Mouse (Mus musculus): Measurements from ENCODE around the gene Numbl. TPM values are rescaled to one million over a fixed set of nuclear protein-coding genes. Genes with fewer than 3 reads are reported as not detected.

Gene Numbl
- polyA plus RNA-seq, 2 experiments from 2014 or later: not detected

GRCm38 (mm10) chr7:27298033-27298610 lies 39.9 kb downstream of the Numbl start:
- ATAC-seq: no peak

DNA sequence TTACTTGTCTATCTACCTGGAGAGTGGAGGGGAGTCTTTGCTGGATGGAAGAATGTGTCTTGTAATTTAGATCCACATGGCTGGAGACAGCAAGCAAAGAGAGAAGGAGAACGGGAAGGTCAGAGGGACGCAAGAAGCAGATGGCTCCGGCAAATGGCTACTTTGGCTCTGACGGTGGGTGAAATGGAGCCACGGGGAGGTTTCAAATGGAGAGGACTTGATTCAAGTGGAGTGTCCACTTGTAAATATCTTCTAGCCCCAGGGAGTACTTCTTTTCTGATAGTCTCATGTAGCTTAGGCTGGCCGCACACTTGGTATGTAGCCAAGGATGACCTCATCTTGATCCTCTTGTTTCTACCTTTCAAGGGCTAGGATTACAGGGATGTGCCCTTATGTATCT lies 40.6 kb downstream of the Numbl start:
- no peak for ATAC-seq

DNA sequence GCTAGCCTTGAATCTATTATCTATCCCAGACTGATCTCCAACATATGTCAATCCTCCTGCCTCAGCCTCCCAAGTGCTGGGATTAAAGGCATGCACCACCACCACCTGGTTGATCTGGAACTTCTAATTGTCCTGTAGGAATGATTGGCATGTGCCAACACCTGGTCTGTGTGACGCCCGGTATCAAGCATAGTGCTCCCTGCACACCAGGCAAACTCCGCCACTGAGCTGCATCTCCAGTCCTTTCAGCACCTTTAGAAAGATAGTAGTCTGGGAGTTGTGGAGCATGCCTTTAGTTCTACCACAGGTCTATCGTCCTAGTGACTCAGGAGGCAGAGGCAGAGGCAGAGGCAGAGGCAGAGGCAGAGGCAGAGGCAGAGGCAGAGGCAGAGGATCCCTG lies 42.1 kb downstream of the Numbl start:
- no peak for ATAC-seq

DNA sequence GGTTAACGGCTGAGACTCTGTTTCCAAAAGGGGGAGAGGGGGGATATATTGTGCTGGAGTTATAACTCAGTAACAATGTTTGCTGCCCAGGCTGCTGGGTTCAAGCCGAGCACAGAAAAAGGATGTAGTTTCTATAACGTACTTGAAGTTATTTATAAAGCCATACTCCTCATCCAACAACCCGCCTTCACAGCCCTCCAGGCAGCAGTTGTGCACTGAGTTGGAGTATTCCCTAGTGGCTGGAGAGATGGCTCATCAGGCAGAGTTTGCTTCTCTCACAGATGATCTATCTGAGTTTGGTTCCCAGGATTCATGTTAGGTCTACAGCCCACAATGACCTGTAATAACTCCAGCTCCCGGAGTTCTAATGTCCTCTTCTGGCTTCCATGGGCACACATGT lies 42.6 kb downstream of the Numbl start:
- no peak for ATAC-seq

DNA sequence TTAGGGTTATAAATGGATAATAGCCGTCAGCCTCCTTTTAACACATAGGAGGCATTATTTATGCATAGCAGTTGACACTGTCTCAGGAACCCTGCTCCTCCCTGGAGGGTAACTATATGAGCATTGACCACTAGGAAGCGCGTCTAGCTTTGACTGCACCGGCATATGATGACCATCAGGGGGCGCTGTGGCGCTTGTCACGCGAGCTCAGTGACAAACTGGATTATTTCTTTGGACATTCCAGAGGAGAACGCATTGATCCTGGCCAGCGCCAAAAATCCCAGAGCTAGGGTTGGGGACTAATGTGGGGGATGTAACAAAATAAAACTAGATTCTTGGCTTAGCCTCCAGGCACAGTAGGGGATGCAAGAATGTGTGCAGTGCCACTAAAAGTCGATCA lies 43.9 kb downstream of the Numbl start:
- no peak for ATAC-seq

- no peak for ATAC-seq
These were observed 47.0 kb downstream of the Numbl start for GRCm38 (mm10) chr7:27305091-27305730.

DNA sequence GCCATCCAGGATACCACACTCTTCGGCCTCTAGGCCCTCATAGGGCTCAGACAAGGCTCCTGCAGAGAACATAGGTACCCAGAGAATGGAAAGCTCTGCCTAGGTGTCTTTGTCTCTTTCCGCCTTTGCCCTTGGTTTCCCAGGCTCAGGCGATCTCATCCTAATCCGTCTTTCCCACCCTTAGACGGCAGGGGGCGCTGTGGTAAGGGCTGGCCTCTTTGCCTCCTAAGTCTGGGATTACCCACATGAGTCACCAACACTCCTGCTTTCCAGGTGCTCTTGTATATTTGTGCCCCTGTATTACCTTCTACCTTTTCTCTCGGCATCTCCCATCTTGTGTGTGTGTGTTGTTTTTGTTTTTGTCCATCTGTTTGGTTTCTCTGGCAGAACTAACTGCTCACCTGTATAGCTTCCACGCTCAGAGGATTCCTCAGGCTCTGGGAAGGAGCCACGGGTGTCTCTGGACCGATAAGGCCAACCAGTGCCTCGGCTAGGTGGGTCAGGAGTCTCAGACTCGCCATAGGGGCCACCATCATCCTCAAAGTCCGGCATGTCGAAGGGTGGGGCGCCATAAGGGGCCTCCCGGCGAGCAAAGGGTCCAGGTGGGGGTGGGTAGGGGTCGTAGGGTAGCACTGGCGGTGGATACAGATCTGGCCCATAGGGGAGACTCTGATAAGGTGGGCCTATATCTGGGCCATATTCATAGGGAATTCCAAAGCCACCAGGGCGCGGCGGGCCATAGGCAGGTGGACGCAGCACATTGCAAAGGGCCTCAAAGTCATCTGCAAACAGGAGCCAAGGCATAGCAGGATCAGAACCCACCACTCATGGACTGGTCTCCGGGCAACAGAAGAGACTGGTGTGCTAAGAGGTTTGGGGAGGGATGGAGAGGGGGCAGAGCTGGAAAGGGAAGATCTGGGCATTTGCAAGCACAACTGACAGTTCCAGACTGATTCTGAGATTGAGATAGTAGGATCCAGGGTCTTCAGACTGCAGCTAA lies 48.2 kb downstream of the Numbl start:
- no peak for ATAC-seq

DNA sequence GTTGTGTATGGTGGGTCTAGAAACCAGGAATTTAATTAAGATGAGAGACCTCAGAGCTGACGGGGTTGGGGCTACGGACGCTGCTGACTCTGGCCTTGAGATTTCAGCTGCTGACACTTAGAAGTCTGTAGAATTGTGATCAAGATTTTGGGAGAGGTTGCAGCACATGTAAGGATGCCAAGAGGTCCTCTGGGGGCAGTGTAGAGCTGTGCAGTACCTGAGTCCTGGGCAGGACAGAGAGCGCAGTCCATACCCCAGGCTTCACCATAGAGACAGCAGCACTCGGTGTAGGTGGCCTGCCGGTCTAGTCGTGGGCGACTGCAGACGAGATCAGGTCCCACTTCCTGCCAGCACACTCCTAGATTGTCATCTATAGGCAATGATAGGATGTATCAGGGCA lies 49.3 kb downstream of the Numbl start:
- no peak for ATAC-seq

GRCm38 (mm10) chr7:27308821-27309549 lies 50.8 kb downstream of the Numbl start:
- ATAC-seq: no peak

DNA sequence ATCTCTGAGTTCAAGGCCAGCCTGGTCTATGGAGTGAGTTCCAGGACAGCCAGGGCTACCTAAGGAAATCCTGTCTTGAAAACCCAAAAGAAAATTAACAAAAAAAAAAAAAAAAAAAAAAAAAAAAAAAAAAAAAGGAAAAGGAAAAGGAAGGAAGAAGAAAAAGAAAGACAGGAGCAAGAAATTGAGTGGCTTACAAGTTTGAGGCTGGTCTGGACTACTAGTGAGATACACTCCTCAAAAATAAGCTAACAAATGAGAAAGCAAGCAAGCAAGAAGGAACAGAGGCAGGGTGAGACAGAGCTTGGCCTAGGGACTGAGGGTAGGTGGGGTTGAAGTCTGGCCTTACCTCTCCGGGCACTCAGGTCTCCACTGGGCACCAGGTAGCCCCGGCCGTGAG lies 51.6 kb downstream of the Numbl start:
- no peak for ATAC-seq

GRCm38 (mm10) chr7:27310306-27310705 lies 52.1 kb downstream of the Numbl start:
- no peak for ATAC-seq

GRCm38 (mm10) chr7:27310996-27311535 lies 52.8 kb downstream of the Numbl start:
- no peak for ATAC-seq

GRCm38 (mm10) chr7:27311651-27312284 lies 53.5 kb downstream of the Numbl start:
- ATAC-seq: no peak

DNA sequence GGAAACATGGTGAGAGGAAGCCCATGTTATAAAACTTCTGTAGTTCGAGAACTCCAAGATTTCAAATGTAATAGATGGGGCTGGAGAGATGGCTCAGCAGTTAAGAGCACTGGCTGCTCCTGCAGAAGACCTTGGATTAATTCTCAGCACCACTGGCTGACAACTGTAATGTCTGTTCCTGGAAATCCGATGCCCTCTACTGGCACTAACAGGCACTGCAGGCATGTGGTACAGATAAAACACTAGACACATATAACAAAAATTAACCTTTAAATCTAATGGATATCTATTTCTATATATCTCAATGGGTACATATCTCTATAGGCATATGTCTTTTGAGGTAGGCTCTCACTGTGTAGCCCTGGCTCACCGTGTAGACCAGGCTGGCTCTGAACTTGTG lies 56.2 kb downstream of the Numbl start:
- no peak for ATAC-seq

GRCm38 (mm10) chr7:27315958-27316357 lies 57.7 kb downstream of the Numbl start:
- ATAC-seq: no peak

DNA sequence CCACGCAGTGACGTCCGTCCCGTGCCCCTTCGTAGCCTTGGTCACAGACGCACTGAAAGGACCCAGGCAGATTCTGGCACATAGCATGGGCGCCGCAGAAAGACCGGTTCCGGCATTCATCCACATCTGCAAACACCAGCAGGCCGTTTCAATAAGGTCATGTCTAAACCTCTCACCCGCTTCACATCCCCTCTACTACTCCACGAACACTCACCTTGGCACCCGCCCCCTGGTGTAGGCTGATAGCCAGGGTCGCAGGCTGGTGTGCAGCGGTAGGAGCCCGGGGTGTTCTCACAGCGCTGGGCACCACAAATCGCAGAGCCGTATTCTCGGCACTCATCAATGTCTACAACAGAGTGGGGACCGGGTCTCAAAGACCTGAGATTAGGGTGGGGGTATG lies 61.2 kb downstream of the Numbl start:
- no peak for ATAC-seq

DNA sequence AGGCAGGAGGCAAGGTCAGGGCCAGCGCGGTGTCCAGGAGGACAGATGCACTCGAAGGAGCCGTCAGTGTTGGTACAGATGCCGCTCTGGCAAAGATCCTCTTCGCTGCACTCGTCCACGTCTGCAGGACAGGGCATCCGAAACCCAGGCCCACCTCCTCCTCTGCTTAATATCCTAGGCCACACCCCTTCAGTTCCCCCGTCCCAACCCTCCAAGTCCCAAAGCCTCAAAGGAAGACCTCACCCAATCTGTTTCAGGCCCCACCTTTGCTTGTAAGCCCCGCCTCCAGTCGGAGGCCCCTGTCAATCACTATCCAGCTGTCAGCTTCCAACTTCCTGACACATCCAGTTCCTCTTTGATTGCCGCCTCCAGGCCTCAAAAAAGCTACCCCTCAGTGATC lies 64.1 kb downstream of the Numbl start:
- ATAC-seq: no peak

DNA sequence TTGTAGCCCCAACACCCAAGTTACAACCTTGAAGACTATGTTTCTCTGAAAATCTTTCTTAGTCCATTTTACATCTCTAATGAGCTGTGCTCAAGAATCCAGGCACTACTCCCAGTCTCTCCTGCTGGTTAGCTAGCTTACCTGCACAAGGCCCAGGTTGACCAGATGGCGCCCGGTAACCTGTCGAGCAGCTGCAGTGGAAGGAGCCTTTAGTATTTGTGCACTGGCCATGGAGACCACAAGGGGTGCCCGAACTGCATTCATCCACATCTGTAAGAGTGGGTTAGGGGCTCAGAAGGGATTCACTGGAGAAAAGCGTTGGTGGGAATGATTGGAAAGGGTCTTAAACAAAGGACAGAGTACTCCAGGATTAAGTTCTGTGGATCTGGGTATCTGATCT lies 64.8 kb downstream of the Numbl start:
- ATAC-seq: no peak

GRCm38 (mm10) chr7:27324161-27324560 lies 65.9 kb downstream of the Numbl start:
- ATAC-seq: no peak

GRCm38 (mm10) chr7:27324928-27325327 lies 66.7 kb downstream of the Numbl start:
- no peak for ATAC-seq

DNA sequence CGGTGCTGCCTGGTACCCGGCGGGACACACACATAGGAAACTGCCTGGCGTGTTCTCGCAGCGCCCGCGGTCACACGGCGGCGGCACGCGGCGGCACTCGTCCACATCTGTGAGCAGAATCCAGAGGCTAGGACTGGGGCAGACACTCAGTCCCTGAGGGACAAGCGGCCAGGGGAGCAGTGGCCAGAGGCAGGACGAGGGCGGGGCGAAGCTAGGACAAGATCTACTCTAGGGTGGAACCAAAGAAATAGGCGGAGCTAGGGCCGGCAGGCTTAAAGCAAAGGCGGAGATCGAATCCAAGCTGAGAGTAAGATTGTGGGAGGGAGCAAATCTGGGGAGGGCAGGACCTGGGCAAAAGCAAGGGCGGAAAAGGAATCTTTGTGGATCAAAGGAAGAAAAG lies 67.5 kb downstream of the Numbl start:
- no peak for ATAC-seq

Measured in activated CD4-positive, CD25-positive, alpha-beta regulatory T cell, adult 4 months (primary cell).